Mouse (Mus musculus) olfactory bulb, adult 2 months (tissue): ENCODE data around the gene Hlcs. TPM values are rescaled to one million over a fixed set of nuclear protein-coding genes. Genes with fewer than 3 reads are reported as not detected.

ENCODE experiments used
- H3K27ac ChIP-seq: fragments of 200-500 bp; 2 replicates; pipeline ENCODE4 v1.5.1; 2012; ENCODE audit warnings: low read depth, low read length; ENCODE audit not compliant: insufficient read depth
- H3K4me1 ChIP-seq: fragments of 200-500 bp; 2 replicates; pipeline ENCODE4 v1.6.1; 2012; ENCODE audit warnings: low read length; ENCODE audit not compliant: control insufficient read depth, insufficient read depth
- H3K4me3 ChIP-seq: fragments of 200-500 bp; 2 replicates; pipeline ENCODE4 v1.5.1; 2012; ENCODE audit warnings: mild to moderate bottlenecking, low read depth, low read length, moderate library complexity; ENCODE audit not compliant: insufficient read depth
- CTCF ChIP-seq: fragments of 200-500 bp; IDR thresholded peaks from 2 replicates; pipeline ENCODE4 v1.5.1; 2012; ENCODE audit warnings: low read depth, mild to moderate bottlenecking, low read length, moderate library complexity; ENCODE audit not compliant: insufficient read depth
- POLR2A ChIP-seq: fragments of 200-500 bp; IDR thresholded peaks from 2 replicates; pipeline ENCODE4 v1.6.1; 2012; ENCODE audit warnings: mild to moderate bottlenecking, low read depth, low read length, moderate library complexity; ENCODE audit not compliant: insufficient read depth
- WGBS: fragments of 180-500 bp; shearing (Covaris S2); methylation state at CpG from one replicate; pipeline ENCODE4 v1.1.7; 2018; 5-methylcytosine and 5-hydroxymethylcytosine counted together
- polyA plus RNA-seq: library from polyadenylated mRNA; stranded (reverse); fragments of >200 nt; gene quantifications from 2 replicates; pipeline ENCODE4 v1.2.4, GENCODE M21; 2012; ENCODE audit warnings: low replicate concordance; ENCODE audit not compliant: missing spikeins, insufficient read depth, insufficient read length

Gene Hlcs
- polyA plus RNA-seq, 1 experiment = not detected

DNA sequence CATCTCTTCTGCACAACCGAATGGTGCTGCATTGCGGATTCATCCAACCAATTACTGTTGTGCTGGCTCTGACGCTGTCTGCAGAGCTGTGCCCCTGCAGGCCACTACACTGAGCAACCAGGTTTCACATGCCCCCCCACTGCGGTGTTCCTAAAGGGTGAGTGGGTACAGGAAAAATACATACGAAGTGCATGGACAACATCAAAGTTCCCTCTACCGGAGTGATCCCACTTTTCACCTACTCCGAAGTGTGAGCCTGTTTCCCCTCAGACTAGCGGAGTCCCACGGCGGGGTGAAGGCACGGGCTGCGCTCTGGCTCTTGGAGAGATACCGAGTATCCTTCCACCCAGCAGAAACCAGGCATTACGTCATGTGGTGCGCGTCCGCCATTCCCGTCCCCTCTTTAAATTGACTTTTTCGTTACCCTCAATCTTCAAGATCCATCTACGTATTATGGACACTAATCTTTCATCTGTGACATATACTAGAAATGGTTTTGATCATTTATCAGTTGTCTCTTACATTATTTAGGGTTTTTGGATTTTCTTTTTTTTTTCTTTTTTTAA, 625 bp downstream of the Hlcs start:
- peak overlapping the region; percentile 78 for H3K4me3 ChIP-seq
- H3K4me1 ChIP-seq = peaks cover 15% of the 10 kb centered on the region
- 0% methylated on average over 20 of the region's 20 CpGs for WGBS
- peak overlapping the region; percentile 100 for H3K27ac ChIP-seq
- TF ChIP-seq CTCF = no peak
- TF ChIP-seq POLR2A = no peak; the same call in 1 of the 2 replicates

DNA sequence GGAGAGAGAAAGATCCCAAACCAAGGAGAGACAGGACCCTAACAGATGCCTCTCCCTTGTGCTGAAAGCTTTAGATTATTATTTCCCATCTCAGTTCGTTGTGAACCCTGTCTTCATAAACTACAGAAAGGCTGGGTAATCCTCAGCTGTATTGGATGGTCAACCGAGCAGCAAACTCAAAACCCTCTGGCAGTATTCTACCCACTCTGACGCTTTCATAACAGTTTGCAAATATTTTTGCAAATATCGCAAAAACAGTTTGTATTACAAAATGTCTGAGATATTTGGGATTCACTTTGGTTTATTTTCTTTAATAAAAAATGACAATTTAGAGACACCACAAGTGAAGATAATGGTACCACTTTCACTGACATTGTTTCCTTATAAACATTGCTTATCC, 1.4 kb downstream of the Hlcs start:
- H3K27ac ChIP-seq = peak overlapping the region; percentile 81
- TF ChIP-seq POLR2A (no peak), CTCF (no peak)
- WGBS = 32% methylated on average over 4 of the region's 4 CpGs
- peaks cover 15% of the 10 kb centered on the region for H3K4me1 ChIP-seq
- no peak overlapping the region for H3K4me3 ChIP-seq

DNA sequence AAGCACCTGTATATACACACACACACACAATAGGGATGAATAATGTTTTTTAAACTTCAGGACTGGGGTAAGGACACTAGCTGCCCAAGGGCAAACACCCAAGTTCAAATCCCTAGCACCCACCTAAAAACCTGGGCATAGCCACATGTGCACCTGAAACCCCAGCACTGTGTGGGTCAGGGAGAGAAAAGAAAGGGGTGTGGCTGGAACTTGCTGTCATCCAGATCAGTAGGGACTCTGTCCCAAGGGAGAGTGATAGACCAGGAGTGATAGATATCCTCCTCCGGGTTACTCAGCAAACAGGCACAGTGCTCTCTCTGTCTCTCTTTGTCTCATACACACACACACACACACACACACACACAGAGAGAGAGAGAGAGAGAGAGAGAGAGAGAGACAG, 2.0 kb downstream of the Hlcs start:
- no peak overlapping the region for H3K4me3 ChIP-seq
- peak overlapping the region; percentile 81 for H3K27ac ChIP-seq
- H3K4me1 ChIP-seq = peaks cover 15% of the 10 kb centered on the region
- WGBS = 21% methylated on average over 1 of the region's 1 CpGs
- TF ChIP-seq POLR2A = no peak
- TF ChIP-seq CTCF = no peak

DNA sequence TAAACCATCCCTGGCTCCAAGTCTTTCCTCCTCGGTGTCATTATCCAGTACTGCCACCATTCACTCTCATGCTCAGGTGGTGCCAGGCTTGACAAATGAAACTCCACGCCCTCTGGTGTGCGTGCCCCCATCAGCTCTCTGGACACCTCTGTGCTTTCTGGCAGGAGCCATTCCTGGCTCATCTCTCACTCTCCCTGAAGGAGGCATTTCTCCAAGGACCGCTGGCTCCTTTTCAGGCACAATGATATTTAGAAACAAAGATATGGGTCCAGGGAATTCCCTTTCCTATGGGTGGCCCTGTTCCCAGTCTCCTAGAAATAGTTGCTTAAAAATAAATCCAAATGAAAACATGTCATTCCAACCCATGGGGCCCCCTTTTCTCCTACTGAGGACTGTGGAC, 4.3 kb downstream of the Hlcs start:
- Histone ChIP-seq H3K4me3 (no peak overlapping the region), H3K27ac (no peak overlapping the region), H3K4me1 (peaks cover 13% of the 10 kb centered on the region)
- 76% methylated on average over 4 of the region's 4 CpGs for WGBS
- TF ChIP-seq CTCF = no peak
- TF ChIP-seq POLR2A = no peak

DNA sequence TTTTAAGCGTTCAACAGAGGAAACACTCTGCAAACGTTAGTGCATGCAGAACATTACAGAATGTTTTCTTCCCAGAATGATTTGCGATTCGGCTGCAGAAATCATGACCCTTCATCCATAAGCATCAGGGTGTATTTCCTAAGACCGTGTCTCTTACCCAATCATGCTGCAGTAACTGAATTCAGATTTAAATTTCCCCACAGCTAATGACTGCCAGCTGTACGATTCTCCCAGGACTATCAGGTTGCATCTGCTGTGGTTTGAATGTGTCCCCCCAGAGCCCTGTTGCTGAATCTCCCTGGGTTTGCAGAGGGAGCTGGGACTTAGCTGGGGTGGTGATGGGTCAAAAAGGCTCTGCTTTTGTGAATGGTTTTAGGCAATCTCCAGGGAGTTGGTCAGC, 5.4 kb downstream of the Hlcs start:
- H3K4me3 ChIP-seq = no peak overlapping the region
- WGBS = 19% methylated on average over 6 of the region's 6 CpGs

DNA sequence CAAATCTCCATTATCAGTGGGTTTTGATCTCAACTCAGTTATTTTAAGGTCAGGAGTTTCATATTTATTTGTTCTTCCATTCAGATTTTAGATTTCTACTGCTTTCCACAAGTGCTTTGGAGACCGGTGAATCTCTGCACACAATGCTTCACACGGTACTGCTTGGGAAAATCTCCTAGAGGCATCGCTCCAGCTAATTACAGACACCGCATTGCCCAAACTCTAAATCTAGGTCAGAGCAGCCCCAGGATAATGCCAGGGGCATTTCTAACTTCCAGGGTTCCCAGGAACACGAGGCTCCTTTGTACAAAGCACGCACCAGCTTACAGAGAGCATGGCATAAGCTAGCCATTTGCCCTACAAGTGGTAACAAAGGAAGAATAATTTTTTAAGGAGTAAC, 5.8 kb downstream of the Hlcs start:
- peak overlapping the region; percentile 49; the same call in 1 of the 2 replicates for H3K27ac ChIP-seq
- 4% methylated on average over 6 of the region's 6 CpGs for WGBS
- H3K4me1 ChIP-seq = peaks cover 24% of the 10 kb centered on the region
- TF ChIP-seq CTCF (no peak), POLR2A (no peak)
- H3K4me3 ChIP-seq = no peak overlapping the region

More for the DNA sequence above, 5.4 kb downstream of the Hlcs start:
- Histone ChIP-seq H3K4me1 (peaks cover 20% of the 10 kb centered on the region), H3K27ac (peak overlapping the region; percentile 49; the same call in 1 of the 2 replicates)
- TF ChIP-seq POLR2A (no peak), CTCF (no peak)

DNA sequence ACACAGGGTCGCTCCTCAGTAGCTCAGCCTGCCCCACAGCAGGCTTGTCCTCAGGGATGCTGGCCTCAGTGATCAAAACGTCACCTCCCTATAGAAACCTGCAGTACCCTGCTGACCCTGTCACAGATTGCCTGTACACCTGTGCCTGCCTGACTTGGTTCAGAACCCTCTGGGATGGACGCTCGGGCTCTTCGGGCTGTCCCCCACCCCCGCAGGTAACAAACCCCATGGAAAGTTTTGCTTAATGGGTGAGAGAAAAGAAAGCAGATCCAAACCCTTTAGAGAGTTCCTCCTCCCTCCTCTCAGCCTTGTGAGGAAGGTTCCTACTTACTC, 10.2 kb downstream of the Hlcs start:
- H3K4me3 ChIP-seq = peak overlapping the region; percentile 48
- peaks cover 25% of the 10 kb centered on the region for H3K4me1 ChIP-seq
- peak overlapping the region; percentile 70 for H3K27ac ChIP-seq
- TF ChIP-seq CTCF = no peak
- no peak for TF ChIP-seq POLR2A
- WGBS = 26% methylated on average over 6 of the region's 6 CpGs

DNA sequence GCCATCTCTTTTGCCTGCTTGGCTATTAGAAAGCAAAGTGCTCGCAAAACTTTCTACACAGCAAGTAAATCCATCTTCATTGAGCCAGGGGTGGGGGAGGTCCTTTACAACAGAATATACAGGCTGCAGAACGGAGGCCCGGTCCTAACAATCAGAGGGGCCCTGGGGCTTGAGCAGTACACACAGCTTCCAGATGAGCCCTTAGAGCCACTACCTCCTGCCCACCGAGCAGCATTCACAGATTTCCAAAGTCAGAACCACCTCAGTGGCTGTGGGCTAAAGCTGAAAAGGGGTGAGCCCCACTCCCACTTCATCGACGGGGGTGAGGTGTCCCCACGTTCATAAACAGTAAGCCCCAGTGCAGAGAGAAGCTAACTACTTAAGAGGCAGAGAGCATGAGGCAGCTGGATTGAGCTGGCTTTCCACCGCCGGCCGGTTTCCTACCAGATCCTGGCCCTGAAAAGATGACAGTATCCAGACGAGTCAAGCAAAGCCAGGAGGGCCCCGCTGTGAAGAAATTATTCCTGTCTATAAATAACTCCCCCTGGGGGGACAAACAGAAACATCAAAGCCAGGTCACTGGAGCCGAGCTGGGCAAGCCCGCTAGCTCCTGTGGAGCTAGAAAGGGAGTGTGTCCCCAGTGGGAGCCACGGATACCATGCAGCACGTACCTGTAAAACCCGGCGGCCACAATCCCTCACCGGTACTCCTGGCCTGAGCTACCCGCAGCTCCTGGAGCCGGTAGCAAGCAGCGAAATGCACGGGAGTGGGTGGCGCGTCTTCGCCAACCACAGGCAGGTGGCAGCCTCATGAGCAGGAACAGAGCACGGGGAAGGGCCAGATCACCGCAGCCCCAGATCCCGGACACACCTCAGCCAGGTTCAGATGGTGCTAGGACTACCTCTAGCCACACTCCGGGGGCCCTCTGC, 10.8 kb downstream of the Hlcs start:
- peaks cover 23% of the 10 kb centered on the region for H3K4me1 ChIP-seq
- 7% methylated on average over 30 of the region's 30 CpGs for WGBS
- TF ChIP-seq CTCF (no peak), POLR2A (0 out of 2 replicates have a peak, but pooled peaks have one; percentile 15)
- peak overlapping the region; percentile 48 for H3K4me3 ChIP-seq
- H3K27ac ChIP-seq = peak overlapping the region; percentile 79

DNA sequence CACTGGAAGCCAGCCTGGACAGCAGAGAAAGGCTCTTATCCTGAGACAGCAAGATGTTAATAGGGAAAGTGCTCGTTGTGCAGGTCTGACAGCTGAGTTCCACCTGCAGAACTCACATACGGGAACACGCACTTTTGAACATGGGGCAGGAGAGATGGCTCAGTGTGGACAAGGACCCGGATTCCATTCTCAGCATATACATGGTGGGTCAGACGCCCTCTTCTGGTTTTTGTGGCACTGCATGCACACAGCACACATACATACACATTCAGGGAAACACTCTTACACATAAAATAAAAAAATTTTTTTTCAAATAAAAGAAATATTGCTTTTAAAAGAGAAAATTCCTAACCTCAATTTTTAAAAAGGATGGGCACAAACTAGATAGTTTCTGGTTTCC, 11.7 kb downstream of the Hlcs start:
- 78% methylated on average over 5 of the region's 5 CpGs for WGBS
- H3K27ac ChIP-seq = no peak overlapping the region
- no peak for TF ChIP-seq CTCF
- TF ChIP-seq POLR2A = no peak
- peaks cover 23% of the 10 kb centered on the region for H3K4me1 ChIP-seq
- H3K4me3 ChIP-seq = no peak overlapping the region
